Mouse (Mus musculus) retina, postnatal 1 day (tissue): ENCODE measurements around the gene Ppfibp1.

ENCODE experiments used
- DNase-seq: peaks from one replicate; pipeline ENCODE4 v3.0.0-alpha.2; 2012

Gene Ppfibp1

DNA sequence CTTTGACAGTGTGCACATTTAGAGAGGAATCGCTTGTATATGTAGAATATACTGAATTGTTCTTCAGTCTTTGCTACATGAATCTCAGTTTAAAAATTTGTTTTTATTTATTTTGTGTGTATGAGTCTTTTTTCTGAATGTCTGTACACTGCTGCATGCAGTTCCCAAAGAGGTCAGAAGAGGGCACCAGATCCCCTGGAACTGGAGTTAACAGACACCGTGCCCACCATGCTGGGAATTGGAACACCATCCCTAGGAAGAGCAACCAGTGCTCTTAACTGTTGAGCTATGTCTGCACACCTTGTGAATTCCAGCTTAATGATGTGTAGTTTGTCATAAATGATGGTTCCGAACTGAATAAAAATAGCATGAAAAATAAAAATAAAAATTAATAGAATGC, 119.9 kb downstream of the Ppfibp1 start:
- DNase-seq, result peak; percentile 61

DNA sequence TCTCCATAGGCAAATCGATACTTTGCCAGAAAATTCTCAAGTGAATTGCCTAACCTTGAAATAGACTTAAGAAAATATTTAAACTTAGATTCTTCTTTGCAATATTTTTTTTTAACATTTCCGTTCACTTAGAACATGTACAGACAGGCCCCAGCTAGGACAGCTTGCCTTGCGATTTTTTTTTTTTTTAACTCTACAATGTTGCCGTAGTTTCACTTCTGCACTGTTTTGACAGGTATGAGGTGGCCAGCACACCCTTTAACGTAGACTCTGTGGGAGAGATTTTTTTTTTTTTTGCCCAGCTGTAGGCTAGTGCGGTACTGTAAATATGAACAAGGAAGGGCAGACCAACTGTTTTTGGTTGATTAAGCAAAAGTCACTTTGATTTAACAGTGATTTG, 122.1 kb downstream of the Ppfibp1 start:
- DNase-seq, result no peak

DNA sequence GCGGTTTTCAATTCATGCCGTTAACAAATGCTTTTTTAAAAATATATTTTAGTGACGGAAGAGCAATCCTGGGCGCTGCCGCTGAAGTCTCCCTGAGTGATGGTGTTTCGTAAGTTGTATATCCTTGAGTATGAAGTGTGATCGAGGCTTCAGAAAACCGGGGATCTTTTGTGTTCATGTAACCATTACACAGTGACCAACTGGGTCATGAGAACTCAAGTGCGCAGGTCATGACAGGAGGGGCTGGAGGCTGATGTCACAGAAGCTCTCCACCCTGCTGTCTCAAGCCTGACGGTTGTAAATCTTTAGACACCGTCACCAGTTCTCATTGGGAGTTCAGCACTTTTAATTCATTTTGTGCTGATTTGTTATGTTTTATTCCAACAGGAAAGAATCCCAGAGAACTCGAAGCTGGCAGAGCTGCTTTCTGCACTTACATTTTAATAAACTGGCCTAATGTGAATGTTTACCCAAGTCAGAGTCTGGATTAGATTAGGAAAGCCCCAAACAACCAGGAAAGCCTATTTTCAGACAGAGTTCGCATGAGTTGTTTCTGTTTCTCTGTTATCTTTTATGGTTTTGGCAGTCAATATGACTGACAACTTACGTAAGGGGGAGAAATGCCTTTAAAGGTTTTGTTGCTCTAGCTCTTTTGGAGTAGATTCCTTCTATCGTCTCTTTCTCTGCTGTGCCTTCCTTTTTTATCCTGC, 122.7 kb downstream of the Ppfibp1 start:
- DNase-seq, result no peak

DNA sequence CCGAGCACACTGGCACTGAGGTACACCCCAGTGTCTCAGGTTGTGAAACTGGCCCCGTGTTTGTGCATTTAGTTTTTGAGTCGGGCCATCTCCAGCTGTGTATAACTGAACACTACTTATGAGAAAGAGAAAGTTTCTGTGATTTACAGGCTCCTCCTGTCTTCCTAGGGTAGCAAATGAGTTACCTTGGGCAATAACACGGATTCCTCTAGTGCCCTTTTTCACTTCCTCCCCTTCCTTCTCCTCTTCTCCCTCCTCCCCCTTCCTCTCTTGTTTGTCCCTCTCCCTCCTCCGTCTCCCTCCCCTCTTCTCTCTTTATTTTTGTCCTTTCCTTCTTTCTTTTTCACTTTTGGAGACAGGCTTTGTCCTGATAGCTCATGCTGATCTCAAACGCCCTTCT, 123.3 kb downstream of the Ppfibp1 start:
- DNase-seq, result no peak

DNA sequence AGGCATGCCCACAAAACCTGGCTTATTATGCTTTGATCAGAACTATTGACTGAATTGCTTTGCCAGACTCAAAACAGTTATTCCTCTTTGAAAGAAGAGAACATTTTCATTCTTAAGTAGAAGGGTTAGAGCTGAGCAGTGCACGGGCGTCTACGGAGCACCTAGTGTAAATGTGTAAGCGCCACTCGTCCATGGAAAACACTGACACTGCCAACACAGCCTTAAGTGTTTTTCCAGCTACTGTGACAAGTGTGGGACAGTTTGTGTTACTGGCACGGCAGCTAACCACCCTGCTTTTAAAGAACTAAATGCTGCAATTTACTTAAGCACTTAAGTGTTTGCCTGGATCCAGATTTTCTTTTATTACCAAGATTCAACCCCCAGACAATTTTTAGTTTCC, 123.7 kb downstream of the Ppfibp1 start:
- DNase-seq, result no peak

DNA sequence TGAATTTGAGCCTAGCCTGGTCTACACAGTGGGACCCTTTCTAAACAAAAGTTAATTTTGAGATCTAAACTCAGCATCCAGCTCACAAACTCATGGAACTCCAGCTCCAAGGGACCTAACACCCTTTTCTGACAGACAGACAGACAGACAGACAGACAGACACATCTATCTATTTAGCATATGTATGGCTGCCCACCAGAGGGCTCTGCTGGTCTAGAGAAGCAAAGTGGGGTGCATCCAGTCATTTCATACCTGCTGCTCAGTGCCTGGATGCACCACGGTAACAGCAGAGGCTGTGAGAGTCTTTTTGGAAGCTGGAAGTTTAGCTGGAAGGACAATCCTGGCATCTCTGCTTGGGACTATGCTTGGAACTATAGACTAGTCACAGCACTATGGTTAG, 125.3 kb downstream of the Ppfibp1 start:
- no peak for DNase-seq

DNA sequence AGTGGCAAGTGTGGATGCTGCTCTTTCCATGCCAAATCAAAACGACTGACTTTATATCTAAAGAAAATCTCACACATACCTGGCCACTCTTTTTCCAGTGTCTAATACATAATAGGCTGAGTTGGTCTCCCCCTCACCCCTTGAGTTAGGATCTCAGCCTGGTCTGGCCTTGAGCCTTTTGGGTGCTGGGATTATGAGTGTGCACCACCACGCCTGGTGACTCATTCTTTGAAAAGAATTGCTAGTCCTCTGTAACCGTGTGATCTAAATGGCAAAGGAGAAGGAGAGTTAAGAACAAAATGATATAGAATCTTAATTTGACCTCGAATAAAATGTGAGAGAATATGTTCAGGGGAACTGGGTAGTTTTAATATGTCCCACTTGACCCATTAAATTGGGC, 129.6 kb downstream of the Ppfibp1 start:
- DNase-seq, result no peak

DNA sequence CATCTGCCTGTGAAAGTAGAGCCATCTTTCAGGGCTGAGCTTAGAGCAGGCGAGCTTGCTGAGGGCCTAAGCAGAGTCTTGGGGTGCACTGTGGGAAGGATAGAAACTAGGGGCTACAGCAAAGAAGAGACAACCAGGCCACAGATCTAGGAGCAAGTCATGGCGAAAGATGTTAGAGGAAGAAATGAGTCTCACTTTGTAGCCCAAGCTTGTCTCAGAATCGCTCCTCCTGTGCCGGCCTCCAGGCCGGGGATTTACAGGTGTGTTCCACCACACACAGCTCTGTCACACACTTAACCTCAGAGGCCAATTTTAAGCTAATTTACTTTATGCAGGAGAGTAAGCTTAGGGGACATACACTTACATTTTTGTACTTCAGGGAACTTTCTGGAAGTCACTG, 130.1 kb downstream of the Ppfibp1 start:
- no peak for DNase-seq

DNA sequence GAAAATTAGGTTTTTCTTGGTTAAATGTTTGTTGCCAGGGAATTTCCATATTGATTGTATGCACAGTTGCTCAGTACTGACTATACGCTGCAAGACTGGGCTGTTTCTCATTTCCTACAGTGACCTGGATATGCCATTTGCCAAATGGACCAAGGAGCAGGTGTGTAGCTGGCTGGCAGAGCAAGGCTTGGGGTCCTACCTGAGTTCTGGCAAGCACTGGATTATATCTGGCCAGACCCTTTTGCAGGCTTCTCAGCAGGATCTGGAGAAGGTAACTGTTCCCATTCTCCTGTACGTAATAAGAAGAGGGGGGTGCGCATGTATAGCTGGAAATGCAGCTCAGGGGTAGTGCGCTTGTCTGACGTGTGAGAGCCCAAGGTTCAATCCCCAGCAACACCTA, 132.9 kb downstream of the Ppfibp1 start:
- no peak for DNase-seq

DNA sequence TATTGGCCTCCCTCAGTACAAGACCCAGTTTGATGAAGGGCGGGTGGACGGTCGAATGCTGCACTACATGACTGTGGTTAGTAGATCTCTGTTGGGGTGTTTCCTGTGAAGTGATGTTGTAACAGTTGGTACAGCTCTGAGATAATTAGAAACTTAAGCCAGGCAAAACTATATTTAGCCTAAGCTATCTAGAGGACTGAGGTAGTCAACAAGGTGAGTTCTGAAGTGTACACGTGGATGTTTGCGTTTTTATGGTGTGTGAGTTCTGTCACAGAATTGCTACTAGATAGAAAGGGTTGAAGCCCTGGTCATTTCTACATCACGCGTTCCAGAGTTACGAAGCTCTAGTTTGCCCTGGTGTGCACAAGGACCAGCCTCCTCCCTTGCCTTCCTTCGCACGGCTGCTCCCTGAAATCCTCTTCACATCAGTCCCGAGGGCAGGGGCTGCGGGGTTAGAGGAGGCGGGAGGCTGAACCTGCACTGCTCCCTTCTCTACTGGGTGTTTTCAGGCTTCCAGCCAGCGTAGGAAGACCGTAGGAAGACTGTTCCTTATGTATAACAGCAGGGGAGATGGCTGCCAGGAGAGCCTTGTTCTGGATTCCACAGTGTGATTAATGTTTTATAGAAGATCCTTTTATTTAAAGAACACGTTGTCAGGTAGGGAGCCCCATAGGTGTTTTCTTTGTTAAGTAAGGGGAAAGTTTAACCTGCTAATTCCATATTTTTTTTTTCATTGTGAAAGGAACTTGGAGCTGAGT, 134.3 kb downstream of the Ppfibp1 start:
- DNase-seq, result no peak

DNA sequence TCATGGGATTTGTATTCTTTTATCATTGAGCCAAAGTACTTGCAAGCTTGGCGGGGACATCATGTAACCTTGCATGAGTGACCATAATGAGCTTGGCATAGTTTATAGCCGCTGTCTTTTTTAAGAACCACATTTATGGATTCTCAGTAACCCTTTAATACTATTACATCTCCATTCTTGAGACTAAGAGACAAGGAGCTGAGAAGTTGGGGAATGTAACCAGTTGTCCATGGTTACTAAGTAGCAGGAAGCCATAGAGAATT, 134.8 kb downstream of the Ppfibp1 start:
- DNase-seq, result no peak

DNA sequence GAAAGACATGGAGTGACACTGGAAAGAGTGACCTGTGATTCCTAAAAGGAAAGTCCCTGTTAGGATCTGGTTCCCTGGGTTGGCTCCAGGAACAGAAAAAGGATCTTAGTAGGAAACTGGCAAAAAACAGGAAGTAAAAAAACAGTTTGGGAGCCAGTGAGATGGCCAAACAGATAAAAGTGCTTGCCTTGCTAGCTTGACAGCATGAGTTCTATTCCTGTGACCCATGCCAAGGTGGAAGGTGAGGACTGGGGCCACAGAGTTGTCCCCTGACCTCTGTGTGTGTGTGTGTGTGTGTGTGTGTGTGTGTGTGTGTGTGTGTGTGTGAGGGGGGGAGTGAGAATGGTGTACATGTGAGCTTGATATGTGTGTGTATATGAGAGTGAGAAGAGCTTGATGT, 135.3 kb downstream of the Ppfibp1 start:
- DNase-seq, result no peak

DNA sequence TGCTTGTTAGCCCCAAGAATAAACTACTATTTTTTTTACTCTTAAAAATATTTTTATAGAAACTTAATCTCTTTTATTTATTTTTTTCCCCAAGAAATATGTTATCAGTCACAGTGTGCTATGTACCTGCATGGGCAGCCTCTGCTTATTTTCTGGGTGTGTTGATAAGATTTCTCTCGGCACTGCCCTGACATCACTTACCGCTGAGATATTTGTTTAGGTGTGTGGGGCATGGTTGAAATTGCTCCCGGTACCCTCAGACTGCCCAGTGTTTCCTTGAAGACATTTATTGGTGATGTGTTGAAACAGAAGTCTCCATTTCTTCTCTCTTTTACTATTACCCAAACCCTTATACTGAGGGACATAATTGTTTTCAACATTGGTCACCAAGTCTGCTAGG, 136.5 kb downstream of the Ppfibp1 start:
- no peak for DNase-seq

DNA sequence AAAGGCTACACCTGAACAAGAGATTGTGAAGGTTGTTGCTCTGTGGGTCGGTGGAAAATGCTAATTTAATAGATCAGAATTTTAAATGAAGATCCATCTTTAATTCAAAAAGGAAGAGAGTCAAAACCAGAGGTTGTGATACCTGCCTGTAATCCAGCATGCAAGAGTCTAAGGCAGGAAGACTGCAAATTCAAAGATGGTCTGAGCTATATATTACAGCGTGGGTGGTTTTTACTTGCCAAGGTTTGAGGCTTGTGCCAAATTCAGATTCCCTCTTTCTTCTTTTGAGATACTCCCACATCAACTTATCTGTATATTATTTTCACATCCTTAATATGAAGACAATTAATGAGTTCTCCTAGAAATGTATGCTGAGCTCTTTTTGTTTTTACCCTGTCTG, 140.1 kb downstream of the Ppfibp1 start:
- DNase-seq, result no peak

DNA sequence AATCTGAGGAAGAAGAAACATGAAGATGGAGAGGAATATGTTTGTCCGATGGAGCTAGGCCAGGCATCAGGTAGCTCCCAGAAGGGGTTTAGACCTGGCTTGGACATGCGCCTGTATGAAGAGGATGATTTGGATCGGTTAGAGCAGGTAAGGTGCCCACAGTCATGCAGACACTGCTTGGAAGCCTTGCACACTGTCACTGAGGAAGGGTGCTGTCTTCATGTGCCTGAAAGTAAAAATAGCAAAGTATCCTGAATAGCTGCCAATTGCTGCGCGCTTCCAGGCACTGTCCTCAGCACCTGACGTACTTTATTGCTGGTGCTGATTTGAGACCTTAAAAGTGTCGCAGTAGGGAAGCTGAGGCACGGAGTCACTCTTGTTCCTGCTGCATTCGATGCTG, 141.3 kb downstream of the Ppfibp1 start:
- DNase-seq, result no peak

DNA sequence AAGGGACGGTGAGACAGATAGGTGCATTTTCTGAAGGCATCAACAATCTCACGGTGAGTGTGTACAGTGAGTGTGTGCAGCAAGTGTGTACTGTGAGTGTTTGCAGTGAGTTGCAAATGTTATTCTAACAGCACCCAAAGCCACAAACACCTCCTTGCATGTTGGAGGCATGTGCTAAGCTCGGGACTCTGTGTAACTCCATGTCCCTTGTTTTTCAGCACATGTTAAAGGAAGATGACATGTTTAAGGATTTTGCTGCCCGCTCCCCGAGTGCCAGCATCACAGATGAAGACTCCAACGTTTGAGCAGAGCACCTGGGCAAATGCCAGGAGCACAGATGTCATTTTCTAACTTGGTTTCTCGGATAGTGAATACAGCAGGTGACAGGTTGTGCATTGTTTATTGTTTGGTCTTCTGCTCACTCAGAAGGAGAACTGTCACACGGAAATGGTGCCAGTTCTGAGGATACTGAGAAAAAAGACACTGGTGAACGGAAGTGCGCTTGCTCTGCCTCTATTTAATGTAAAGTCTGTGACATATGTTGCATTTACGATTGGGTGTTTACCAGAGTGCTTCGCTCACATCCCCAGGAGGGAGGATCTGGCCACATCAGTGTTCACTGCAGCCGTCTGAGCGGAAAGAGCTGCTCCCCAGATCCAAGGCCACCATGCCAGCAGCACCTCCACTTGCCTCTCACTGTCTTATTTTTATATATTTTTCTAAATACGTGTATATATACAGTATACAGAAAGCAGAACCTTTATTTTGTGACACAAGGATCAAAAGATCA, 142.0 kb downstream of the Ppfibp1 start:
- no peak for DNase-seq

DNA sequence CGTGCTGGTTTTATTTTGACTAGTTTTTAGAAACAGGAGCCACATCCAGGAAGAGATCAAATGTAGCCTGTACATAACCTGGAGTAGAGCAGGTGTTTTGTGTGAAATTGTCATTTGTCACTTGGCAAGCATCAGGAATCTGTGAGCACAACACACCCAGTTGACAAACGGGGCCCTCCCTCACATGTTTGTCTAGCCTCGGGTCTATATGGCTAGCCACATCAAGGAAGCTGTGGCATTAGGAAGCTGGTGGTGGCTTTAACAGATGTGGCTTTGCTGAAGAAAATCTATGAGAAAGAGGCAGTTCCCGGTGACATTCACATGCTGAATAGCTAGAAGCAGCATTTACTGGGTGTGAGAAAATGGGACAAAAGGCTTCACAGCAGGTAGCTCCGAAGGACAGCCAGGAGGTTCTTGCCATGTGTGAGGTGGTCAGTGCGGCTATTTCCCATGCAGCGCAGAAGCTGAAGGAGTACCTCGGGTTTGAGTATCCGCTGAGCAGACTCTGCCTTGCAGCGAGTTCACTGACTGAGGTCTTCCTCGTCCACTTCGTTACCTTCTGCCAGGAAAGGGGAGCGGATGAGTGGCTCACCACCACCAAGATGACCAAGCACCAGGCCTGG, 144.1 kb downstream of the Ppfibp1 start, which contains the start of gene Rep15:
Rep15 (plus strand) TSS at position 282 of the 623 bp plus-strand sequence.
- peak; percentile 1 for DNase-seq

DNA sequence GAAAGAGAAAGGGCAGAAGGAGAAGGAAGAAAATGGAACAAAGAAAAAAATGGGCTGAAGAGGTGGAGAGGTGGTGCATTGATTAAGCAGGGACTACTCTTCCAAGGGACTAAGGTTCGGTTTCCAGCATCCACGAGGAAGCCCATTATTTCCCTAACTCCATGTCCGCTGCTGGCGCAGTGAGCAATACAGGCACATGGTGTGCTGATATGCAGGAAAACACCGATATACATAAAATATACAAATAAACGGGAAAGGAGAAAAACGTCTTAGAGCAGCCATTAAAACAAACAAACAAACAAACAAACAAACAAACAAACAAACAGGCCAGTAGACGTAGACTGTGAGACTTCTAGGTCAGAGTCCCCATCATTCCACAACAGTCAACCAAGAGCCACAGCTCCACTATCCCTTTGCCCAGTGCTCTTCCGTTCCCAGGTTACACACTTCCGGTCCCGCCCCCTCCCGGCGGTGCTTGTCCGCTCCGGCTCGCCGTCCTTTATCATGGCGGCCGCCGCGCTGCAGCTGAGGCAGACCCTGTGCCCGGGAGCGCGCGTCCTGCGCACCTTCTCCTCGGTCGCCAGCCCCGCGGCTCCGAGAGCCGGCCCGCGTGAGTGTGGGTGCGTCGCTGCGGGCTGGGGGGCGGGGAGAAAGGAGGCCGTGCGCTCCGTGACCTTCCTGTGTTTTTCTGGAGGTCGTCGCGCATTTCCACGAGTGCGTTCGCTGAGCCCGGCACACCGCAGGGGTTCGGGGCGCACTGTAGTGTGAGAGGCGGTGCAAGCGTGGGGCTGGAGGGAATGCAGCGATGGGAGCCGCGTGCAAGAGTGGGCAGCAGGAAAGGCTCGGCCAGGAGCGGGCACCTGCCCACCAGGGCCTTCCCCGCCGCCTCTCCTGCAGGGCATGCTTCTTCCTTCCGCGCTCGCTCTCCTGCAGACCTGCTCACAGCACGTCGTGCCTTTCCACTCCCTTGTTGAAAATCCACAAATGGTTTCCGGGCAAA, 154.3 kb downstream of the Ppfibp1 start, which contains the start of gene Mrps35:
Mrps35 (plus strand) TSS at position 474 of the 1,000 bp plus-strand sequence.
- peak; percentile 95 for DNase-seq

DNA sequence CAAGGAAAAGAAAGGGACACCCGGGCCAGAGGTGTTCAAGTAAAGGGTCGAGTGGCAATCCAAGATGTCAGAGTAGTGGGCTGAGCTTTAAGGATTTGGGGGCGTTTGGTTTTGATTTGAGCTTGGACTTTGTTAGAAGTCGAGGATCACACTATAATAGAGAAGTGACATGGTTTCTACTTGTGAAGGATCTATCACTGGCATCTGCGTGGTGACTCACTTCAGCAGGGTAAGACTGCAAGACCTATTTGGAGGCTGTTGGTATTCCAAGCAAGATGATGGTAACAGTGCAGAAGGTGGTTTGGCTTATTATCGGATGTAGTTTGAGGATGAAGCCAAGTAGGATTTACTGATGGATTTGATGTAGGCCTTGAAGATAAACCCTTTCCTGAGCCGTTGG, 155.3 kb downstream of the Ppfibp1 start:
- peak; percentile 36 for DNase-seq

DNA sequence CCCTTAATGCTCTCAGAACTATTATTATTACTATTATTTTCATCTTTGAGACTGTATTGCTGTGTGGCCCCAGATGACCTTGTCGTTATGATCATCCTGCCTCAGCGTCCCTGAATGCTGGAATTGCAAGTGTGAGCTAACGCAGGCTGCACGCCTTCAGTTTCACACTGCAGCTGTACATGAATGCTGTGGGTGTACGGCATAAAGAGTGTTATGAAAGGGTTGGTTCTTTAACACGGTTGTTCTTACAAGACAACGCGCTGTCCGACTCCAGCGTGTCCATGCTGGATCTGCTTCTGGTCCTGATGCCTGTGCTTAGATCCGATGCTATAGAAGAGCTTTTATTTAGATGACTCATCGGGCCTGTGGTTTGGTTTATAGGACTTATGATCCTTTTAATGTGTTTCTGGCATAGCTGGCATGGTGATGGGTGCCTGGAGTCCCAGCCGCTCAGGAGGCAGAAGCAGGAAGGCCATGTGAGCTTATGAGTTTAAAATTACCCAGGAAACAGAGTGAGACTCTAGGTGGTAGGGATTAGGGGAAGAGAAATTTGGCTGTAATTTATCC, 161.0 kb downstream of the Ppfibp1 start:
- DNase-seq, result no peak

DNA sequence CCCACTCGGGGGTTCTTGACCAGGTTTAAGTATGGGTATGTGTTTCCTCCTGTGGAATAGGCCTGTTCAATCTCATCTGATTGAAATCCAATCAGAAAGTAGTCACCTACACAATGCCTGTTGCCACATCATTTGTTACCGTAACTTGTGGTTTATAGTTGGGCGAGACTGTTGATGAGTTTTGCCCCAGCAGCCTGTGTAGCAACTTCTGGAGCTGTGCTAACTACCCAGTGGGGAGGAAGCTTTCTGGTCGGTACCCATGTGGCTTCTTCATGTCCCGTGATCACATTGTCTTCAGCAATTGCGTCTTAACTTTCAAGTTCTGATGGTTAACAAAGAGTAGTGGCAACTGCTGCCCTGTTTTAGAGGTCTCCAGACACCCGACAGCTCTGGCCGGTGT, 163.4 kb downstream of the Ppfibp1 start:
- no peak for DNase-seq

DNA sequence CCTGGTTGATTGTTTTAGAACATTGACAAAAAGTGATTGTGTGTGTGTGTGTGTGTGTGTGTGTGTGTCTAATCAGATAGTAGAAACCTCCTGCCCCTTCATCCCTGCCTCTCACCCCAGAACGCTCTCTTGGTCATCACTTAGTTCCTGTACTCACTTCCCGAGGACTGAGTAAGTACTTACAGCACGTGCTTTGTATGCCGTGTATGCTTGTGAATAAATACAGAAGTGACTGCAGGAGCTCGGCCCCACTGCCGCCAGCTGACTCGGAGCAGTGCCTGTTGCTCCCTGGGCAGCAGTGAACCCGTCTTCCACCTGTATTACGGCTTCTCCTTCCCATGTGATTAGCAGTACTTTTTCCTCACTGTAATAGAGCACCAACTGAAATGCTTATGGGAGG, 164.2 kb downstream of the Ppfibp1 start:
- no peak for DNase-seq
